Mouse (Mus musculus): ENCODE data around the gene Poldip3. TPM values are rescaled to one million over a fixed set of nuclear protein-coding genes. Genes with fewer than 3 reads are reported as not detected.

Gene Poldip3
- 41.8 and 48.9 TPM in 2 replicates for polyA plus RNA-seq (2021; fragmentation: Nextera tagmentation)
- long read RNA-seq, experiment 1, transcript Poldip3-202 (8 exons, 3,157 nt): minor isoform, 5 of 99 reads
- long read RNA-seq, experiment 1, transcript Poldip3-201 (9 exons, 3,299 nt): major isoform, 69 of 99 reads
- long read RNA-seq, experiment 1, partial matches to known transcripts: 5 of 99 reads
- long read RNA-seq, experiment 1, other reads (novel, unspliced or antisense): 19 of 99 reads
- long read RNA-seq, experiment 2, transcript Poldip3-201 (9 exons, 3,299 nt): major isoform, 412 of 504 reads
- long read RNA-seq, experiment 2, transcript Poldip3-202 (8 exons, 3,157 nt): minor isoform, 40 of 504 reads
- long read RNA-seq, experiment 2, transcript Poldip3-206 (2 exons, 837 nt): minor isoform, 6 of 504 reads
- long read RNA-seq, experiment 2, partial matches to known transcripts: 36 of 504 reads
- long read RNA-seq, experiment 2, other reads (novel, unspliced or antisense): 10 of 504 reads

DNA sequence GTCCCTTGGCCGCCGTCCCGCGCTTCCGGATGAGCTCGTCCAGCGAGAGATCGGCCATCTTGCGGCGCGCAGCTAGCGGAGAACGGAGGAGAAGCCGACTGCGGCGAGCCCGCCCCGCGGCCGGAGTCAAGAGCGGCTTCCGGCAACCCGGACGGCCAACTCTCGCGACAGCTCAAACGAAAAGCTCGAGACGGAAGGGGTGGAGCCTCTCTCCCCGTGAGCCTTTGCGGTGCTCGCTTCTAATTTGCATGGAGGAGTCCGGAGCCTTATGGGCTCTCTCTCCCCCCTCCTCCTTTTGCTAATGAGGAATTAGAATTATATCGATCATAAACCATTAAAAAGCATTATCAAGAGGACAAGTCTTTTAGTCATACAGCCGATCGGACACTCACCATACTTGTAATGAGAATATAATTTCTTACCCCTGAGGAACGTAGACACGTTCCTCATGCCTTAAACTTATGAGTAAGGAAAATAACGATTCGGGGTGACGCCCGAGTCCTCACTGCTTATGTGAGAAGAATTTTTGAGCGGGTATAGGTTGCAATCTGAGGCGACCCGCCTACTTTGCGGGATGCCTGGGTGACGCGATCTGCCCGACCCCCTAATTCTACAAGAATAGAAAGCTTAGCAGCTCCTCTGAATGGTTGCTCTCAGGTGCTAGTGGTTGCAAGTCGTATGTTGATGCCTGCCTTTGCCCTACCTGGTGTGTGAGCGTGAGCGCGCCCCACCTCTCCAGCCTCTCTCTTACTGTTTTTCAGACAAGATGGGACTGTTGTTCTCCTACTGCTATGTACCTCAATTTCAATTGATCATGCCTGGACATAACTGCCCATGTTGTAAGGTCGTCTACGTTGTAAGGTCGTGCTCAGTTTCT, at the start of gene Poldip3:
Gene Poldip3 (minus strand): TSS at position 189 of the 877 bp plus-strand sequence.

GRCm38 (mm10) chr15:83172492-83173429, 23.6 kb upstream of the Poldip3 start, which contains the start of gene Cyb5r3:
Gene Cyb5r3, minus strand, starts transcription at chr15:83172592.

GRCm38 (mm10) chr15:83122566-83123145, 26.5 kb downstream of the Poldip3 start, which contains the start of gene Rrp7a:
Gene Rrp7a, minus strand, starts transcription at chr15:83122801.

DNA sequence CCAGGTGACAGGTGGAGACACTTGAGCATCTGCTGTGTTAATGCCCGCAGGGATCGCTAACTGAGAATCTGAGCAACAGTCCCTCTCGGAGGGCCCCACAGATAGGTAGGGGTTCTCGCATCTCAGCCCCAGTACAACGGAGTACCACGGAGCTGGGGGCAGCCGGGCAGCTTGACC, 59.9 kb downstream of the Poldip3 start, which contains the start of gene Serhl:
Gene Serhl (plus strand): TSS at position 78 of the 177 bp plus-strand sequence.

Other genes with a start within 250 kb of the Poldip3 start
- 19.7 and 23.4 TPM in 2 replicates for gene Tcf20, start 161.5 kb downstream of the Poldip3 start, polyA plus RNA-seq (2021; fragmentation: Nextera tagmentation)
- 2.3 and 2.4 TPM in 2 replicates for gene Nfam1, start 116.1 kb downstream of the Poldip3 start, polyA plus RNA-seq (2021; fragmentation: Nextera tagmentation)
- 15.2 and 23.4 TPM in 2 replicates for gene Serhl, start 59.9 kb downstream of the Poldip3 start, polyA plus RNA-seq (2021; fragmentation: Nextera tagmentation)
- 109 and 117 TPM in 2 replicates for gene Rrp7a, start 26.6 kb downstream of the Poldip3 start, polyA plus RNA-seq (2021; fragmentation: Nextera tagmentation)
- 96.6 and 115 TPM in 2 replicates for gene Cyb5r3, start 23.2 kb upstream of the Poldip3 start, polyA plus RNA-seq (2021; fragmentation: Nextera tagmentation)
- gene A4galt, start 102.4 kb upstream of the Poldip3 start, polyA plus RNA-seq (2021; fragmentation: Nextera tagmentation): 1.2 and 1.4 TPM in 2 replicates
- 12.4 and 14.2 TPM in 2 replicates for gene Arfgap3, start 200.9 kb upstream of the Poldip3 start, polyA plus RNA-seq (2021; fragmentation: Nextera tagmentation)